Mouse (Mus musculus): ENCODE results near the gene Sesn1. TPM values are rescaled to one million over a fixed set of nuclear protein-coding genes. Genes with fewer than 3 reads are reported as not detected.
"Not testable (repeated sequence)": the region's sequence is repeated elsewhere in the genome, so short reads cannot be mapped to it uniquely, and the experiment has no call there.

Gene Sesn1
- total and polyA plus RNA-seq, 2 experiments, result 5.7 to 24.6 TPM

- Histone ChIP-seq H3K27ac (replicated peaks; ENCODE audit: insufficient read depth, low read depth, low read length) (no peak overlapping the region), H3K4me3 (ENCODE audit: insufficient read depth, low read depth, low read length) (no peak overlapping the region), H3K27me3 (ENCODE audit: control insufficient read depth, insufficient read depth, low read length) (no peaks in the 10 kb centered on the region), H3K4me1 (ENCODE audit: control insufficient read depth, insufficient read depth, low read length) (peaks cover 2% of the 10 kb centered on the region; the same call in 1 of the 2 replicates), H3K36me3 (ENCODE audit: control insufficient read depth, insufficient read depth, low read length) (no peaks in the 10 kb centered on the region), H3K9ac (ENCODE audit: low read depth, low read length) (no peak overlapping the region), H3K79me2 (ENCODE audit: control insufficient read depth, insufficient read depth, low read length) (peaks cover 18% of the 10 kb centered on the region)
- WGBS, result 90% methylated on average over 8 of the region's 8 CpGs
- DNase-seq (ENCODE audit: extremely low read depth, low read depth, low spot score), result no peak
- TF ChIP-seq POLR2A (IDR thresholded peaks at IDR 0.05; ENCODE audit: extremely low read depth, insufficient read depth, low read length) (no peak), CTCF (IDR thresholded peaks at IDR 0.05; ENCODE audit: low read depth, low read length) (no peak)
These were observed 8.4 kb downstream of the Sesn1 start for GRCm38 (mm10) chr10:41818036-41818732.

GRCm38 (mm10) chr10:41818733-41819070 is 9.0 kb downstream of the Sesn1 start:
- 83% methylated on average over 6 of the region's 6 CpGs for WGBS
- DNase-seq (ENCODE audit: extremely low read depth, low read depth, low spot score); H3K9ac ChIP-seq (ENCODE audit: low read depth, low read length): not testable (repeated sequence)

GRCm38 (mm10) chr10:41819307-41819706 is 9.6 kb downstream of the Sesn1 start:
- H3K79me2 ChIP-seq (ENCODE audit: control insufficient read depth, insufficient read depth, low read length), result peaks cover 11% of the 10 kb centered on the region
- no peak for DNase-seq (ENCODE audit: extremely low read depth, low read depth, low spot score)
- H3K4me1 ChIP-seq (ENCODE audit: control insufficient read depth, insufficient read depth, low read length), result no peaks in the 10 kb centered on the region; the same call in 1 of the 2 replicates
- no peaks in the 10 kb centered on the region for H3K36me3 ChIP-seq (ENCODE audit: control insufficient read depth, insufficient read depth, low read length)
- no peak for TF ChIP-seq CTCF (IDR thresholded peaks at IDR 0.05; ENCODE audit: low read depth, low read length)
- TF ChIP-seq POLR2A (IDR thresholded peaks at IDR 0.05; ENCODE audit: extremely low read depth, insufficient read depth, low read length), result no peak
- WGBS, result 64% methylated on average over 3 of the region's 3 CpGs
- H3K27ac ChIP-seq (replicated peaks; ENCODE audit: insufficient read depth, low read depth, low read length), result no peak overlapping the region
- H3K4me3 ChIP-seq (ENCODE audit: insufficient read depth, low read depth, low read length), result no peak overlapping the region
- H3K9ac ChIP-seq (ENCODE audit: low read depth, low read length), result no peak overlapping the region
- no peaks in the 10 kb centered on the region for H3K27me3 ChIP-seq (ENCODE audit: control insufficient read depth, insufficient read depth, low read length)

More at GRCm38 (mm10) chr10:41818733-41819070, 9.0 kb downstream of the Sesn1 start:
- not testable (repeated sequence) for H3K27me3 ChIP-seq (ENCODE audit: control insufficient read depth, insufficient read depth, low read length); H3K4me3 ChIP-seq (ENCODE audit: insufficient read depth, low read depth, low read length); H3K4me1 ChIP-seq (ENCODE audit: control insufficient read depth, insufficient read depth, low read length); H3K27ac ChIP-seq (replicated peaks; ENCODE audit: insufficient read depth, low read depth, low read length); H3K36me3 ChIP-seq (ENCODE audit: control insufficient read depth, insufficient read depth, low read length)
- H3K79me2 ChIP-seq (ENCODE audit: control insufficient read depth, insufficient read depth, low read length), result peaks cover 16% of the 10 kb centered on the region

DNA sequence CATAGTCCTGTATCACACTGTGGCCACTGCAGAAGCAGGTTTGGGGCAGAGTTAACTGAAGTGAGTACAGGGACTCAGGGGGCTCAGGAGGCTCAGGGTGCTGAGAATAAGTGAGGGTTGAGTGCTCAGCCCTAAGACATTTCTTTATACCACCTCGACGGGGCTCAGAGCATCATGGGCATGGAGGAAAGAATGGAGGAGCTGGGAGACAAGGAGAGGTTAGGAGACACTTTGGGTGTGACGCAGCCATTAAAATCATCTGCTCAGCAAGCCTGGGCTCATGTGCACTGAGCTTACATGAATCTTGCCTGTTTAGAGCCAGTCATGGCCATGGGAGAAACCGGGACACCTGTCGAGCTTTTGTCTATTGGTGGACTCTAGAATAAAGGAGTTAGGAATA is 10.7 kb downstream of the Sesn1 start:
- peaks cover 7% of the 10 kb centered on the region; the same call in 1 of the 2 replicates for H3K79me2 ChIP-seq (ENCODE audit: control insufficient read depth, insufficient read depth, low read length)
- H3K4me3 ChIP-seq (ENCODE audit: insufficient read depth, low read depth, low read length), result no peak overlapping the region
- H3K27me3 ChIP-seq (ENCODE audit: control insufficient read depth, insufficient read depth, low read length), result no peaks in the 10 kb centered on the region
- 96% methylated on average over 5 of the region's 5 CpGs for WGBS
- no peak for DNase-seq (ENCODE audit: extremely low read depth, low read depth, low spot score)
- H3K4me1 ChIP-seq (ENCODE audit: control insufficient read depth, insufficient read depth, low read length), result no peaks in the 10 kb centered on the region; the same call in 1 of the 2 replicates
- H3K9ac ChIP-seq (ENCODE audit: low read depth, low read length), result no peak overlapping the region
- H3K27ac ChIP-seq (replicated peaks; ENCODE audit: insufficient read depth, low read depth, low read length), result no peak overlapping the region
- no peaks in the 10 kb centered on the region for H3K36me3 ChIP-seq (ENCODE audit: control insufficient read depth, insufficient read depth, low read length)
- no peak for TF ChIP-seq POLR2A (IDR thresholded peaks at IDR 0.05; ENCODE audit: extremely low read depth, insufficient read depth, low read length)
- TF ChIP-seq CTCF (IDR thresholded peaks at IDR 0.05; ENCODE audit: low read depth, low read length), result no peak

DNA sequence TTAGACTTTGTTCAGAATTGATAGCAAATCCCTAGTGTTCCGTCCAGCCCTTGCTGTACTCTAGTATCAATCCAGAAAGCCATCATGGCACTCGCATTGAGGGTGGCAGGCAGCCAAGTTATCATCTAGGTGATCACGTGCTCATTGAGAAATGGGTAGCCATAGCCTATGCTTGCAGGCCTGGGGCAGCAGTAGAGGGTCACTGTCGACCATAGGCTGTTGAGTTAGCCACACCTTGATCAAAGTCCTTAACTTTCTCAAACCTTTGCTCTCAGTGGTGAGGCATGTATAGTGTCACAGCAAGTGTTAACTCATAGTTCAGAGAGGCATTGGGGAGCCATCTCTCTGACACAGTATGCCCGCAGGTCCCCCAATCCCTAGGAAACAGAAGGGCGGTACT is 11.4 kb downstream of the Sesn1 start:
- WGBS, result 53% methylated on average over 6 of the region's 6 CpGs
- Histone ChIP-seq H3K36me3 (ENCODE audit: control insufficient read depth, insufficient read depth, low read length) (no peaks in the 10 kb centered on the region), H3K9ac (ENCODE audit: low read depth, low read length) (no peak overlapping the region), H3K4me1 (ENCODE audit: control insufficient read depth, insufficient read depth, low read length) (no peaks in the 10 kb centered on the region), H3K27ac (replicated peaks; ENCODE audit: insufficient read depth, low read depth, low read length) (no peak overlapping the region), H3K27me3 (ENCODE audit: control insufficient read depth, insufficient read depth, low read length) (no peaks in the 10 kb centered on the region), H3K4me3 (ENCODE audit: insufficient read depth, low read depth, low read length) (no peak overlapping the region), H3K79me2 (ENCODE audit: control insufficient read depth, insufficient read depth, low read length) (peaks cover 5% of the 10 kb centered on the region; the same call in 1 of the 2 replicates)
- TF ChIP-seq POLR2A (IDR thresholded peaks at IDR 0.05; ENCODE audit: extremely low read depth, insufficient read depth, low read length) (no peak), CTCF (IDR thresholded peaks at IDR 0.05; ENCODE audit: low read depth, low read length) (no peak)
- peak; percentile 63 for DNase-seq (ENCODE audit: extremely low read depth, low read depth, low spot score)

DNA sequence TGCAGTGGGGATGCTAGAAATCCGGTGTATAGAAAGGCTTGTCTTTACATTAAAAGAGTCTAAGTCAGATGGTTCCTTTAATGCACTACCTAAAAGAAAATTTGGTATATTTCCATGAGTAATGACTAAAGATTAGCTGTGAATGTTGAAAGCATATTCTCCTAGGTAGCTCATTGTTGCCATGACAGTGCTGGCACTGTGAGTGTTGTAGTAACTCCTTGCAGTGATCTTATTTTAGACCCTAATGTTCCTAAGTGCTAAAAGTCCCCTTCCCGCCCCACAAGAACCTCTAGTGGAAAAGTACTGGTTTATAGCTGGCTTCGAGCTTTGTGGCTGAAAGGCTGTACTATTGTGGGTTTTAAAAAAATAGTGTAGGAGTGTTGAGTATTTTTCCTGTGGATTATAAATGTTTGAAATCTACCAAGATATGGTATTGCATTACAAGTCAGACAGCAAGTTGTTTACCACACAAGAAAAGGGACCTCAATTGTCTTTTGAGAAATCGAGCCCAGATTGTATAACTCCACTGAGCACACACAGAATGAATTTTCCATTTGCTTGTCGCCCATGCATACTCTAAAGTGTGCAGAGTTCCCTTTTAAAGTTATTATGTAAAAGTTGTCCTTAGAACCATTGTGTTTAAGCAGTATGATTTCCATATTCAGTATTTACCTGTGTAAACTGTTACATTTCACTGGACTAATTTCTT is 13.0 kb downstream of the Sesn1 start:
- H3K36me3 ChIP-seq (ENCODE audit: control insufficient read depth, insufficient read depth, low read length), result no peaks in the 10 kb centered on the region
- no peaks in the 10 kb centered on the region for H3K4me1 ChIP-seq (ENCODE audit: control insufficient read depth, insufficient read depth, low read length)
- H3K27ac ChIP-seq (replicated peaks; ENCODE audit: insufficient read depth, low read depth, low read length), result no peak overlapping the region
- TF ChIP-seq CTCF (IDR thresholded peaks at IDR 0.05; ENCODE audit: low read depth, low read length) (no peak), POLR2A (IDR thresholded peaks at IDR 0.05; ENCODE audit: extremely low read depth, insufficient read depth, low read length) (no peak)
- no peak for DNase-seq (ENCODE audit: extremely low read depth, low read depth, low spot score)
- no peak overlapping the region for H3K4me3 ChIP-seq (ENCODE audit: insufficient read depth, low read depth, low read length)
- H3K27me3 ChIP-seq (ENCODE audit: control insufficient read depth, insufficient read depth, low read length), result no peaks in the 10 kb centered on the region
- 89% methylated on average over 5 of the region's 5 CpGs for WGBS
- no peak overlapping the region for H3K9ac ChIP-seq (ENCODE audit: low read depth, low read length)
- peaks cover 5% of the 10 kb centered on the region; the same call in 1 of the 2 replicates for H3K79me2 ChIP-seq (ENCODE audit: control insufficient read depth, insufficient read depth, low read length)

- WGBS, result 88% methylated on average over 4 of the region's 4 CpGs
These were observed 13.5 kb downstream of the Sesn1 start for GRCm38 (mm10) chr10:41823282-41823675.

More at GRCm38 (mm10) chr10:41823282-41823675, 13.5 kb downstream of the Sesn1 start:
- H3K79me2 ChIP-seq (ENCODE audit: control insufficient read depth, insufficient read depth, low read length); H3K9ac ChIP-seq (ENCODE audit: low read depth, low read length); H3K36me3 ChIP-seq (ENCODE audit: control insufficient read depth, insufficient read depth, low read length); DNase-seq (ENCODE audit: extremely low read depth, low read depth, low spot score); H3K4me1 ChIP-seq (ENCODE audit: control insufficient read depth, insufficient read depth, low read length); H3K27me3 ChIP-seq (ENCODE audit: control insufficient read depth, insufficient read depth, low read length); H3K27ac ChIP-seq (replicated peaks; ENCODE audit: insufficient read depth, low read depth, low read length); H3K4me3 ChIP-seq (ENCODE audit: insufficient read depth, low read depth, low read length): not testable (repeated sequence)

All from liver, adult 2 months (tissue).